Mouse (Mus musculus): ENCODE measurements around the gene Tctex1d4. TPM values are rescaled to one million over a fixed set of nuclear protein-coding genes. Genes with fewer than 3 reads are reported as not detected.

The Tctex1d4 gene
- polyA plus RNA-seq (2016; fragmentation: Nextera tagmentation; extraction: Ambion mirVana): not detected in 2 replicates

DNA sequence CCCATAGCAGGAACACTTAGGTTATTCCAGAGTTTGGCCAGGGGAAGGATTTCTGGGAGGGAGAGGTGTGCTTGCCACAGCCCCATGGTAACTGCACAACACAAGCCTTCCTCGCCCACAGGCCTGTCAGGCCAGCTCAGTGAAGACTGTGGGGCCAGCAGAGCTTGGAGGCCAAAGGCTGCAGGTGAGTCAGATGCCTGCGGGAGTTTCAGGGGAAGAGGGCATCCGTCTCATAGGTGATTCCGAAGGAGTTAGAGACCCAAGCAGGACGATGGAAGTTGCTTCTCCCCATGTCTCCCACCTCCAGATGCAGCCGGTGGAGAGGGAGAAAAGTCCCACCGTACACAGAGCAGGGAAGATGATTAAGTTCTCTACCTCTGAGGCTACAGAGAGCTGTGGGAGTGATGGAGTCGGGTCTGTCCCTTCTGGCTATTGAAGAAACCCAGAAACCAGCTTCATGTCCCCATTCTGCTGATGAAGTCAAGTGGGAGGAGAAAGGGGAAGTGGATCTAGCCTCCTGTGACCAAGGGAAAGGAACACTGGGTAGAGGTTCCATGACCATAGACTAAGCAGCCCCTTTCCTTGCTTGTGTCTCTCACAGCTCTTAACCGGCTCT lies at the start of gene Tctex1d4:
Gene Tctex1d4, plus strand, starts transcription at position 120 of the 616 bp plus-strand sequence.
- H3K27me3 ChIP-seq (ENCODE audit: low read depth, poor library complexity, severe bottlenecking): peaks cover 17% of the 10 kb centered on the region
- H3K9me3 ChIP-seq (replicated peaks): no peaks in the 10 kb centered on the region
- peak within 1 kb of the TSS; percentile 78 for H3K27ac ChIP-seq
- DNase-seq (ENCODE audit: low spot score): no peak
- 86% methylated on average over 9 of the region's 9 CpGs for WGBS
- H3K4me3 ChIP-seq: peak within 1 kb of the TSS; percentile 4; the same call in 1 of the 2 replicates
- H3K4me1 ChIP-seq: peaks cover 31% of the 10 kb centered on the region
- peaks cover 26% of the 10 kb centered on the region for H3K36me3 ChIP-seq

GRCm38 (mm10) chr4:117087948-117088640 lies 38.5 kb upstream of the Tctex1d4 start:
- no peaks in the 10 kb centered on the region for H3K4me1 ChIP-seq
- H3K36me3 ChIP-seq: peaks cover 43% of the 10 kb centered on the region
- H3K27me3 ChIP-seq (ENCODE audit: low read depth, poor library complexity, severe bottlenecking): no peaks in the 10 kb centered on the region
- no peak for DNase-seq (ENCODE audit: low spot score)
- WGBS: 72% methylated on average over 7 of the region's 7 CpGs
- H3K9me3 ChIP-seq (replicated peaks): no peaks in the 10 kb centered on the region
- no peak overlapping the region for H3K4me3 ChIP-seq
- H3K27ac ChIP-seq: no peak overlapping the region

GRCm38 (mm10) chr4:117090586-117090985 lies 36.0 kb upstream of the Tctex1d4 start:
- no peak overlapping the region for H3K27ac ChIP-seq
- no peak for DNase-seq (ENCODE audit: low spot score)
- WGBS: 79% methylated on average over 7 of the region's 7 CpGs
- H3K36me3 ChIP-seq: peaks cover 25% of the 10 kb centered on the region
- no peak overlapping the region for H3K4me3 ChIP-seq
- H3K9me3 ChIP-seq (replicated peaks): no peaks in the 10 kb centered on the region
- H3K27me3 ChIP-seq (ENCODE audit: low read depth, poor library complexity, severe bottlenecking): no peaks in the 10 kb centered on the region
- H3K4me1 ChIP-seq: peaks cover 13% of the 10 kb centered on the region

- Histone ChIP-seq H3K4me3 (peak overlapping the region; percentile 77; the same call in 1 of the 2 replicates), H3K4me1 (peaks cover 45% of the 10 kb centered on the region), H3K27ac (peak overlapping the region; percentile 91), H3K36me3 (peaks cover 3% of the 10 kb centered on the region), H3K9me3 (replicated peaks) (no peaks in the 10 kb centered on the region), H3K27me3 (ENCODE audit: low read depth, poor library complexity, severe bottlenecking) (no peaks in the 10 kb centered on the region)
- WGBS: 77% methylated on average over 3 of the region's 3 CpGs
- DNase-seq (ENCODE audit: low spot score): no peak
These were observed 31.8 kb upstream of the Tctex1d4 start for GRCm38 (mm10) chr4:117094626-117095361.

- peak within 1 kb of the TSS; percentile 77 for H3K4me3 ChIP-seq
- H3K27me3 ChIP-seq (ENCODE audit: low read depth, poor library complexity, severe bottlenecking): no peaks in the 10 kb centered on the region
- DNase-seq (ENCODE audit: low spot score): peak; percentile 95
- H3K36me3 ChIP-seq: peaks cover 11% of the 10 kb centered on the region
- WGBS: under 1% methylated on average over 50 of the region's 50 CpGs
- no peaks in the 10 kb centered on the region for H3K9me3 ChIP-seq (replicated peaks)
- H3K4me1 ChIP-seq: peaks cover 45% of the 10 kb centered on the region
- peak within 1 kb of the TSS; percentile 91 for H3K27ac ChIP-seq
These were observed 30.8 kb upstream of the Tctex1d4 start, which contains the start of gene Ptch2 for GRCm38 (mm10) chr4:117095551-117096452. Gene Ptch2, plus strand, starts transcription at chr4:117096075.

GRCm38 (mm10) chr4:117096666-117097065 lies 29.9 kb upstream of the Tctex1d4 start:
- no peaks in the 10 kb centered on the region for H3K9me3 ChIP-seq (replicated peaks)
- no peak for DNase-seq (ENCODE audit: low spot score)
- no peaks in the 10 kb centered on the region for H3K27me3 ChIP-seq (ENCODE audit: low read depth, poor library complexity, severe bottlenecking)
- peaks cover 19% of the 10 kb centered on the region for H3K36me3 ChIP-seq
- H3K4me3 ChIP-seq: peak overlapping the region; percentile 77
- H3K4me1 ChIP-seq: peaks cover 51% of the 10 kb centered on the region
- WGBS: 22% methylated on average over 5 of the region's 5 CpGs
- peak overlapping the region; percentile 91 for H3K27ac ChIP-seq

DNA sequence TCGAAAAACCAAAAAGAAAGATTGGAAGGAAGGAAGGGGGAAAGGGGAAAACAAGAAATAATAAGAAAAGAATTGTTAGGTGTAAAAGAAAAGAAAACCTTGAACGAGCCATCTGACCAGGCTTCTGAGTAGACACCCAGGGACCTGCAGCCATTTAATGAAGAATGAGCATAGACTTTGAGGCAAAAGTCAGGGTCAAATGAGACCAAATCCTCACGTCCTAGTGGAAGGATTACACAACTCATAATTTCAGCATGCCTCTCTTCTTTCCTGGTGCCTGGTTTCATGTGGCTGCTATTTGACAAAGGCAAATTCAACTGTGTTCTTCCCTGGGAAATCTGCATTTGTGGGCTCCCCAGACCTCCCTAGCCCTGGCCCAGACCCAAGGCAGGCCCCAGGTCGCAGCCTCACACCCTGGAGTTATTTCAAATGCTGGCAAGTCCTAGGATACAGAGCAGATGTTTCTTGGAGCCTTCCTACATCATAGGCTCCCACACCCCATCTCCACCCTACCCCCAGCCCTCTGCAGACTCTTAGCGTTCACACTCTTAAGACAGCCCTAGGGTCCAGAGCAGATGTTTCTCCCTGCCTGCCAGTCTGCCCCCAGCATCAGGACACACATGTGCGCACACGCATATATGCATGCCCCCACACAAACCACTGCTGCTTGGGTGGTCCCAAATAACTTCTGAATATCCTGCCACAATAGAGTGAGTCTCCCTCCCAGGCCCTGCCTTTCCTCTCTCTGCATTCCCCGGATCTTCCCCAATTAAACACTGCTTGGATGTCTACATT lies 28.4 kb upstream of the Tctex1d4 start:
- Histone ChIP-seq H3K4me3 (peak overlapping the region; percentile 77; the same call in 1 of the 2 replicates), H3K27me3 (ENCODE audit: low read depth, poor library complexity, severe bottlenecking) (no peaks in the 10 kb centered on the region), H3K4me1 (peaks cover 53% of the 10 kb centered on the region), H3K9me3 (replicated peaks) (no peaks in the 10 kb centered on the region), H3K27ac (peak overlapping the region; percentile 58), H3K36me3 (peaks cover 28% of the 10 kb centered on the region)
- DNase-seq (ENCODE audit: low spot score): no peak
- 74% methylated on average over 8 of the region's 8 CpGs for WGBS

- no peaks in the 10 kb centered on the region for H3K9me3 ChIP-seq (replicated peaks)
- H3K4me3 ChIP-seq: no peak overlapping the region
- peaks cover 53% of the 10 kb centered on the region for H3K4me1 ChIP-seq
- no peaks in the 10 kb centered on the region for H3K27me3 ChIP-seq (ENCODE audit: low read depth, poor library complexity, severe bottlenecking)
- DNase-seq (ENCODE audit: low spot score): no peak
- H3K36me3 ChIP-seq: peaks cover 28% of the 10 kb centered on the region
- peak overlapping the region; percentile 58; the same call in 1 of the 2 replicates for H3K27ac ChIP-seq
- WGBS: 95% methylated on average over 2 of the region's 2 CpGs
These were observed 27.9 kb upstream of the Tctex1d4 start for GRCm38 (mm10) chr4:117098764-117099036.

DNA sequence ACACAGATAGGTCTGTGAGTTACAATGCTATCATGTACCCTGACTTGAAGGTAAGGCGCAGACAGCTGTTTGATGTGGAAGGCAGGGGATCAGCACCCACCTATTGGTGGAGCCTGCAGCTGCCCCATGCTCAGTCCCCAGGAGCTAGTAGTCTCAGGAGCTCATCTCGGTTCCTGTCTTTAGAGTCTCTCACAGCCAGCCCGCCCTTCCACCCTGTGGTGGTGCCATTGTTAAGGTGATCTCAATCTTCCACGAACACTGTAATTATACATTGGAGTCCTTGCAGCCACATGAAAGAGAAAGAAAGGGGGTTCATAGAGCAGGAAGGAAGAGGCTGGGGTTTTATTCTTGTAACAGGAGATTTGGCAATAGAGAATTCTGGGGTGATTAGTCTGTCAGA lies 26.6 kb upstream of the Tctex1d4 start:
- 79% methylated on average over 4 of the region's 4 CpGs for WGBS

GRCm38 (mm10) chr4:117101218-117101617 lies 25.4 kb upstream of the Tctex1d4 start:
- no peak overlapping the region for H3K4me3 ChIP-seq
- no peak for DNase-seq (ENCODE audit: low spot score)
- WGBS: 48% methylated on average over 7 of the region's 7 CpGs
- peaks cover 34% of the 10 kb centered on the region for H3K4me1 ChIP-seq
- peaks cover 50% of the 10 kb centered on the region for H3K36me3 ChIP-seq
- H3K27me3 ChIP-seq (ENCODE audit: low read depth, poor library complexity, severe bottlenecking): no peaks in the 10 kb centered on the region
- no peaks in the 10 kb centered on the region for H3K9me3 ChIP-seq (replicated peaks)
- peak overlapping the region; percentile 32; the same call in 1 of the 2 replicates for H3K27ac ChIP-seq

More for the DNA sequence above, 26.6 kb upstream of the Tctex1d4 start:
- Histone ChIP-seq H3K27me3 (ENCODE audit: low read depth, poor library complexity, severe bottlenecking) (no peaks in the 10 kb centered on the region), H3K27ac (no peak overlapping the region), H3K4me3 (no peak overlapping the region), H3K36me3 (peaks cover 41% of the 10 kb centered on the region), H3K9me3 (replicated peaks) (no peaks in the 10 kb centered on the region), H3K4me1 (peaks cover 46% of the 10 kb centered on the region)
- DNase-seq (ENCODE audit: low spot score): no peak

GRCm38 (mm10) chr4:117104672-117105071 lies 21.9 kb upstream of the Tctex1d4 start:
- Histone ChIP-seq H3K9me3 (replicated peaks) (no peaks in the 10 kb centered on the region), H3K4me1 (peaks cover 9% of the 10 kb centered on the region), H3K27ac (no peak overlapping the region), H3K36me3 (peaks cover 81% of the 10 kb centered on the region), H3K27me3 (ENCODE audit: low read depth, poor library complexity, severe bottlenecking) (no peaks in the 10 kb centered on the region), H3K4me3 (no peak overlapping the region)
- DNase-seq (ENCODE audit: low spot score): no peak
- 82% methylated on average over 10 of the region's 10 CpGs for WGBS

Data from limb, embryonic 10.5 days (tissue).